Mouse (Mus musculus) spleen, adult 2 months (tissue): ENCODE data around the gene Lmx1a. TPM values are rescaled to one million over a fixed set of nuclear protein-coding genes. Genes with fewer than 3 reads are reported as not detected.
A peak's percentile ranks its signal among the peaks of the same experiment; 100 is the strongest.

Source experiments
- DNase-seq, 2 experiments: peaks; one replicate each; pipeline versions ENCODE4 v3.0.0 to v3.0.0-alpha.2; 2012 to 2021; ENCODE audit warnings: low spot score in 2 of 2, low read depth in 1 of 2
- H3K27ac ChIP-seq: fragments of 200-500 bp; 2 replicates; pipeline ENCODE4 v1.5.1; 2012; ENCODE audit warnings: low read length, inconsistent platforms; ENCODE audit not compliant: insufficient read depth
- H3K27me3 ChIP-seq: fragments of 200-500 bp; 2 replicates; pipeline ENCODE4 v1.6.1; 2012; ENCODE audit warnings: mild to moderate bottlenecking, moderate library complexity, low read length, inconsistent platforms; ENCODE audit not compliant: control insufficient read depth, insufficient read depth
- H3K36me3 ChIP-seq: fragments of 200-500 bp; 2 replicates; pipeline ENCODE4 v1.6.1; 2012; ENCODE audit warnings: mild to moderate bottlenecking, low read length, inconsistent platforms; ENCODE audit not compliant: control insufficient read depth, insufficient read depth
- H3K4me1 ChIP-seq: fragments of 200-500 bp; 2 replicates; pipeline ENCODE4 v1.6.1; 2011; ENCODE audit warnings: inconsistent platforms; ENCODE audit not compliant: control insufficient read depth, insufficient read depth, insufficient read length
- H3K4me3 ChIP-seq: fragments of 200-500 bp; 2 replicates; pipeline ENCODE4 v1.5.1; 2011; ENCODE audit warnings: mild to moderate bottlenecking, inconsistent platforms; ENCODE audit not compliant: insufficient read depth, insufficient read length; ENCODE audit errors: extremely low read depth
- CTCF ChIP-seq: fragments of 200-500 bp; IDR thresholded peaks from 2 replicates; pipeline ENCODE4 v1.5.1; 2011; ENCODE audit warnings: mild to moderate bottlenecking, inconsistent platforms; ENCODE audit not compliant: insufficient read depth, insufficient read length, insufficient replicate concordance; ENCODE audit errors: extremely low read depth
- POLR2A ChIP-seq: fragments of 200-500 bp; IDR thresholded peaks from 2 replicates; pipeline ENCODE4 v1.6.1; 2011; ENCODE audit warnings: low read depth, low read length, inconsistent platforms
- WGBS: fragments of 180-500 bp; shearing (Covaris S2); methylation state at CpG from one replicate; pipeline ENCODE4 v1.1.7; 2018; 5-methylcytosine and 5-hydroxymethylcytosine counted together
- polyA plus RNA-seq: library from polyadenylated mRNA; depleted of rRNA; stranded (reverse); fragments of >200 nt; gene quantifications from 2 replicates; pipeline ENCODE4 v1.2.3, GENCODE M21; 2012

Lmx1a gene
- polyA plus RNA-seq, 1 experiment: not detected

GRCm38 (mm10) chr1:167663136-167663535, 25.9 kb upstream of the Lmx1a start:
- H3K4me1 ChIP-seq: no peaks in the 10 kb centered on the region
- DNase-seq: no peak
- H3K36me3 ChIP-seq: no peaks in the 10 kb centered on the region
- no peak overlapping the region for H3K27ac ChIP-seq
- WGBS: 77% methylated on average over 5 of the region's 5 CpGs
- peaks cover 2% of the 10 kb centered on the region for H3K27me3 ChIP-seq
- H3K4me3 ChIP-seq: no peak overlapping the region
- TF ChIP-seq POLR2A: no peak
- TF ChIP-seq CTCF: no peak

GRCm38 (mm10) chr1:167669796-167670195, 19.2 kb upstream of the Lmx1a start:
- no peaks in the 10 kb centered on the region for H3K27me3 ChIP-seq
- peak in 1 of 2 experiments; percentile 17 for DNase-seq
- TF ChIP-seq CTCF: peak; percentile 71
- no peak for TF ChIP-seq POLR2A
- WGBS: 41% methylated on average over 6 of the region's 6 CpGs
- no peak overlapping the region for H3K27ac ChIP-seq
- no peak overlapping the region for H3K4me3 ChIP-seq
- H3K4me1 ChIP-seq: no peaks in the 10 kb centered on the region
- H3K36me3 ChIP-seq: no peaks in the 10 kb centered on the region

DNA sequence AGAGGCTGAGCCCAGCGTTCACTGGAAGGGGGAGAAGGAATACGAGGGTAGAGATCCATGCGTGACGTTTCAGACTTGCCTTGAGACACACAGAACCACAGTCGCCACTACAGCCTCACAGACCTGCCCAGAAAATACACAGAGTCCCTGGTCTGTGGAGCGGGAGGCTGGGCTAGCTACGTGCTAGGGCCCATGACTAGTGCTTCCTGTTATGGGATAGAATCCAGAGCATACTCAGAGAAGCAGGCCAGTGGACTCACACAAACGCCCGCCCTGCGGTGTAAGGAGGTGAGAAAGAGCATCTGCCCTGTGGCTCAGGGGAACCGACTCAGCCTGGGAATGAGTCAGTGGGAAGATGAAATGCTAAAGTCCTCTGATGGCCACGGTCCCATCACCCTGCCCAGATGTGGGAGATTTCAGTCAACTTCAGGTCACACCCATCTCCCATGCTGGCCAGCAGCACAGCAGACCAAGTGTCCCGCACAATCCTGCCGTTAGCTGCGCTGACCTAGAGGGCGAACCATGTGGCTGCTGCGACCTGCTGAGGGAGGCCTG, 16.5 kb upstream of the Lmx1a start:
- TF ChIP-seq POLR2A: no peak
- no peak for TF ChIP-seq CTCF
- DNase-seq: no peak
- 19% methylated on average over 17 of the region's 17 CpGs for WGBS

GRCm38 (mm10) chr1:167679061-167679460, 10.0 kb upstream of the Lmx1a start:
- H3K4me1 ChIP-seq: no peaks in the 10 kb centered on the region
- WGBS: 95% methylated on average over 6 of the region's 6 CpGs
- TF ChIP-seq CTCF: no peak
- no peak for TF ChIP-seq POLR2A
- H3K27ac ChIP-seq: no peak overlapping the region
- DNase-seq: no peak
- H3K27me3 ChIP-seq: no peaks in the 10 kb centered on the region
- H3K4me3 ChIP-seq: no peak overlapping the region
- no peaks in the 10 kb centered on the region for H3K36me3 ChIP-seq

More for the DNA sequence above, 16.5 kb upstream of the Lmx1a start:
- H3K4me3 ChIP-seq: no peak overlapping the region
- H3K36me3 ChIP-seq: no peaks in the 10 kb centered on the region
- no peaks in the 10 kb centered on the region for H3K4me1 ChIP-seq
- H3K27me3 ChIP-seq: no peaks in the 10 kb centered on the region
- no peak overlapping the region for H3K27ac ChIP-seq

DNA sequence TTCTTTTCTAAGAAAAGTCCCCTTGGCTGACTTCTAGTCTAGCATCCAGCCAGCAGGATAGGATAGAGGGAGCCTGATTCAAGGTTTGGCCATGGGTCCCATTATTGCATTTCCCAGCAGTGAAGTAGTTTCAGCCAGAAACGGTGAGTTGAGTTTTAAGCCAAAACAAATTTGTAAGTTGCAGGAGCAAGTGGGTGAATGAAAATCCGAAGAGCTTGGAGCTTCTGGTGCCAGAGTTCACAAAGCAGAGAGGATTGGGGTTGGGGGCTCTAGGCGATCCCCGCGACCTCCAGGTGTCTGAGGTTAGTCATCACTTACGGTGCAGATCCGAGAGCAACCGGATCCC, 1.1 kb upstream of the Lmx1a start:
- DNase-seq: no peak
- Histone ChIP-seq H3K27ac (no peak overlapping the region), H3K27me3 (peaks cover 14% of the 10 kb centered on the region), H3K4me1 (no peaks in the 10 kb centered on the region), H3K4me3 (no peak overlapping the region), H3K36me3 (no peaks in the 10 kb centered on the region)
- 10% methylated on average over 8 of the region's 8 CpGs for WGBS
- TF ChIP-seq POLR2A: no peak
- no peak for TF ChIP-seq CTCF

DNA sequence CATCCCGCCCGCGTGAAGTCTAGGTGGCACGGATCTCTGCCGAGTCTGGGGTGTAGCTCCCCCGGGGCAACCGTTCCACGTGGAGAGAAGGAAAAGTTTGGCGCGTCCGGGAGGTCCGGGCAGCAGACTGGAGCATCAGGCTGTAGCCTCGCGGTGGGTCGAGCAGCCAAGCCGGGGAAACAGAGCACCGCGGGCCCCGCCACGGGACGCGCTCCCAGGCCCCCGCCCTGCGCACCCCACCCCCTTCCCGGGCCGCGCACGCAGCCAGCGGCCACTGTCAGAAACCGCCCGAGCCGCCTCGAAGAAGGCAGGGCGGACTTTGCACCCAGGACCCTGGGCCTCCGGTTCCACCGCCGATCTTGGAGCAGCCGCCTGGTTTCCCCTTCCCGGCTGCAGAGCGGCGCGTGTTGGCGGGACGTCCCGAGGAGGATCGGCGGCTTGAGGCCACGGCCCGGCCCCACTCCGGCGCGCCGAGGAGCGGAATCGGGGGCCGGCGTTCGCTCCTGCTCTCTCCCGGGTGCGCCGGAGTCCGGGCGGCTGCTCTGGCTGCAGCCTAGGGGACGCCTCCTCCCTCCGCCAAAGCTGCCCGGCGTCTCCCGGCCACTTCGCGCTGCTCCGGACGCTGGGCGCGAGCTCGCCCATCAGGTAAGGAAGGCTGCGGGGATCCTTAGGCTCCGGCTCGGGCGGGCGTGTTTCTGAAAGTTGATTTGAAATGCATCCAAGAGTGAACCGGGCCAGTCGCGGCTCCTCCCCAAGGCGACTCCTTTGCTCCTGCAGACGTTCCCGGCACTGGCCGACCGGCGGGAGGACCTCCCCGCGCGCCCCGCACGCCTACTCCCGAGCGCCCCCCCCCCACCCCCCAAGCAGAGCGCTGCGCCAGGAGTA, 448 bp upstream of the Lmx1a start:
- H3K4me3 ChIP-seq: no peak overlapping the region
- H3K36me3 ChIP-seq: no peaks in the 10 kb centered on the region
- no peaks in the 10 kb centered on the region for H3K4me1 ChIP-seq
- peaks cover 14% of the 10 kb centered on the region for H3K27me3 ChIP-seq
- TF ChIP-seq POLR2A: no peak
- WGBS: 3% methylated on average over 92 of the region's 98 CpGs
- H3K27ac ChIP-seq: no peak overlapping the region
- no peak for DNase-seq

DNA sequence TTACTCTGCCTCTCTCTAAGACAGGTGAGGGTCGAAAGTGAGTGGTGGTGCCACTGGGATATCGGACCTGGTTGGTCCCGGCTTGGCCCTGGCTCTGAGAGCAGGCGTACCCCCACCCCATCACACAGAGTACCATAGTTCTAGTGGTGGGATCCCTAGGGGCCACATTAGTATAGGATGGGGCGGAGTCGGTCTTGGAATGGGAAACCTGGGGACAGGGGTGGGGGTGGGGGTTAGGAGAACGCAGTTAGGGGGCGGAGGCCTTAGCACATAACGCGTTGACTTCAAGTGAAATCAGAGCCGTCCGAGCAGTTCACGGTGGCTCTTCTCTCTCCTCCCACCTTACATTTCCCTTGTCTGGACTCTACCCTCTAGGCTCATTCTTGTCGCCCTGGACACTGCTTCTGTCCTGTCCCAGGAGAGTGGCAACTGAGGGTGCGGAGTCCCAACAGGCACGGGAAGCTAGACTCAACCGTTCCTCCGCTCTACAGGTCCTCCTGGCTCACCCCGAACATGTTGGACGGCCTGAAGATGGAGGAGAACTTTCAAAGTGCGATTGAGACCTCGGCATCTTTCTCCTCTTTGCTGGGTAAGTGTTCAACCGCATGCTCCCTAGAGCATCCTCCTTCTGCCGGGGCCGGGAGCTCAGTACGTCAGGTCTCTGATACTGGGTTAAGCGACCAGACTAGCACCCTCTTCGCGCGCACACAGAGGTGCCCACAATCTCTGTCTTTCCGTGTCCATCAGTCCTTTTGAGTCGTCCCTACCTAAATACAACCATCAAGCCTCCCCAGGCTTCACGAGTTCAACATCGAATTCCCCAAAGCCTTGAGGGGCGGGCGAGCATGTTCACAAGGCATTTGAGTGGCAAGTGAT, 463 bp downstream of the Lmx1a start:
- TF ChIP-seq CTCF (no peak), POLR2A (no peak)
- 12% methylated on average over 36 of the region's 36 CpGs for WGBS
- Histone ChIP-seq H3K27me3 (peaks cover 14% of the 10 kb centered on the region), H3K4me3 (no peak overlapping the region), H3K4me1 (no peaks in the 10 kb centered on the region), H3K36me3 (no peaks in the 10 kb centered on the region), H3K27ac (no peak overlapping the region)
- DNase-seq: no peak
